Mouse (Mus musculus): ENCODE results near the gene Nfkb2. TPM values are rescaled to one million over a fixed set of nuclear protein-coding genes. Genes with fewer than 3 reads are reported as not detected.

The Nfkb2 gene
- polyA plus RNA-seq, 1 experiment from 2014 or later, result 4.2 TPM

GRCm38 (mm10) chr19:46312566-46312965 is 8.4 kb downstream of the Nfkb2 start:
- no peak overlapping the region for H3K27ac ChIP-seq (ENCODE audit: low read depth, low read length)
- H3K4me2 ChIP-seq (ENCODE audit: low read depth, low read length, severe bottlenecking), result no peak overlapping the region
- ATAC-seq (replicated peaks; ENCODE audit: low FRiP score) (no peak), DNase-seq (ENCODE audit: low spot score) (peak; percentile 46)
- H3K9ac ChIP-seq (ENCODE audit: low read length), result no peak overlapping the region
- 90% methylated on average over 21 of the region's 21 CpGs for WGBS
- peaks cover 57% of the 10 kb centered on the region for H3K27me3 ChIP-seq (ENCODE audit: control insufficient read depth, insufficient read depth, low read length)
- H3K4me3 ChIP-seq (ENCODE audit: low read depth, low read length), result no peak overlapping the region
- no peaks in the 10 kb centered on the region for H3K36me3 ChIP-seq (ENCODE audit: control insufficient read depth, insufficient read depth, low read length)
- H3K9me3 ChIP-seq (ENCODE audit: control insufficient read depth, low read length), result no peaks in the 10 kb centered on the region
- peaks cover 7% of the 10 kb centered on the region; the same call in 1 of the 2 replicates for H3K4me1 ChIP-seq (replicated peaks; ENCODE audit: control insufficient read depth, insufficient read depth, low read length)

- 87% methylated on average over 9 of the region's 9 CpGs for WGBS
- Histone ChIP-seq H3K4me3 (ENCODE audit: low read depth, low read length) (no peak overlapping the region), H3K9ac (ENCODE audit: low read length) (no peak overlapping the region), H3K9me3 (ENCODE audit: control insufficient read depth, low read length) (no peaks in the 10 kb centered on the region), H3K36me3 (ENCODE audit: control insufficient read depth, insufficient read depth, low read length) (no peaks in the 10 kb centered on the region), H3K27me3 (ENCODE audit: control insufficient read depth, insufficient read depth, low read length) (peaks cover 58% of the 10 kb centered on the region), H3K4me2 (ENCODE audit: low read depth, low read length, severe bottlenecking) (no peak overlapping the region), H3K4me1 (replicated peaks; ENCODE audit: control insufficient read depth, insufficient read depth, low read length) (peaks cover 13% of the 10 kb centered on the region; the same call in 1 of the 2 replicates), H3K27ac (ENCODE audit: low read depth, low read length) (no peak overlapping the region)
- no peak for ATAC-seq (replicated peaks; ENCODE audit: low FRiP score)
- peak; percentile 47 for DNase-seq (ENCODE audit: low spot score)
Measured at GRCm38 (mm10) chr19:46313116-46313515, 9.0 kb downstream of the Nfkb2 start.

GRCm38 (mm10) chr19:46313591-46313990 is 9.5 kb downstream of the Nfkb2 start:
- H3K27me3 ChIP-seq (ENCODE audit: control insufficient read depth, insufficient read depth, low read length), result peaks cover 58% of the 10 kb centered on the region
- no peak overlapping the region for H3K27ac ChIP-seq (ENCODE audit: low read depth, low read length)
- H3K4me1 ChIP-seq (replicated peaks; ENCODE audit: control insufficient read depth, insufficient read depth, low read length), result peaks cover 15% of the 10 kb centered on the region; the same call in 1 of the 2 replicates
- H3K9ac ChIP-seq (ENCODE audit: low read length), result no peak overlapping the region
- ATAC-seq (replicated peaks; ENCODE audit: low FRiP score), result no peak
- H3K4me3 ChIP-seq (ENCODE audit: low read depth, low read length), result no peak overlapping the region
- 67% methylated on average over 6 of the region's 6 CpGs for WGBS
- no peaks in the 10 kb centered on the region for H3K36me3 ChIP-seq (ENCODE audit: control insufficient read depth, insufficient read depth, low read length)
- no peak overlapping the region for H3K4me2 ChIP-seq (ENCODE audit: low read depth, low read length, severe bottlenecking)
- peak; percentile 43 for DNase-seq (ENCODE audit: low spot score)
- no peaks in the 10 kb centered on the region for H3K9me3 ChIP-seq (ENCODE audit: control insufficient read depth, low read length)

GRCm38 (mm10) chr19:46314151-46314601 is 10.1 kb downstream of the Nfkb2 start:
- Histone ChIP-seq H3K9me3 (ENCODE audit: control insufficient read depth, low read length) (no peaks in the 10 kb centered on the region), H3K4me3 (ENCODE audit: low read depth, low read length) (no peak overlapping the region), H3K4me2 (ENCODE audit: low read depth, low read length, severe bottlenecking) (no peak overlapping the region), H3K9ac (ENCODE audit: low read length) (no peak overlapping the region), H3K4me1 (replicated peaks; ENCODE audit: control insufficient read depth, insufficient read depth, low read length) (peaks cover 12% of the 10 kb centered on the region; the same call in 1 of the 2 replicates), H3K27ac (ENCODE audit: low read depth, low read length) (no peak overlapping the region), H3K27me3 (ENCODE audit: control insufficient read depth, insufficient read depth, low read length) (peaks cover 61% of the 10 kb centered on the region), H3K36me3 (ENCODE audit: control insufficient read depth, insufficient read depth, low read length) (no peaks in the 10 kb centered on the region)
- 6% methylated on average over 18 of the region's 18 CpGs for WGBS
- DNase-seq (ENCODE audit: low spot score) (peak; percentile 44), ATAC-seq (replicated peaks; ENCODE audit: low FRiP score) (no peak)

GRCm38 (mm10) chr19:46314872-46315742 is 11.0 kb downstream of the Nfkb2 start:
- Histone ChIP-seq H3K9ac (ENCODE audit: low read length) (no peak overlapping the region), H3K4me2 (ENCODE audit: low read depth, low read length, severe bottlenecking) (no peak overlapping the region), H3K4me1 (replicated peaks; ENCODE audit: control insufficient read depth, insufficient read depth, low read length) (peaks cover 12% of the 10 kb centered on the region; the same call in 1 of the 2 replicates), H3K4me3 (ENCODE audit: low read depth, low read length) (no peak overlapping the region), H3K36me3 (ENCODE audit: control insufficient read depth, insufficient read depth, low read length) (no peaks in the 10 kb centered on the region), H3K27ac (ENCODE audit: low read depth, low read length) (no peak overlapping the region), H3K27me3 (ENCODE audit: control insufficient read depth, insufficient read depth, low read length) (peaks cover 70% of the 10 kb centered on the region), H3K9me3 (ENCODE audit: control insufficient read depth, low read length) (no peaks in the 10 kb centered on the region)
- 42% methylated on average over 14 of the region's 14 CpGs for WGBS
- no peak for ATAC-seq (replicated peaks; ENCODE audit: low FRiP score)
- DNase-seq (ENCODE audit: low spot score), result peak; percentile 51

- no peaks in the 10 kb centered on the region for H3K36me3 ChIP-seq (ENCODE audit: control insufficient read depth, insufficient read depth, low read length)
- 52% methylated on average over 12 of the region's 12 CpGs for WGBS
- no peak overlapping the region for H3K4me2 ChIP-seq (ENCODE audit: low read depth, low read length, severe bottlenecking)
- DNase-seq (ENCODE audit: low spot score) (no peak), ATAC-seq (replicated peaks; ENCODE audit: low FRiP score) (no peak)
- peaks cover 13% of the 10 kb centered on the region; the same call in 1 of the 2 replicates for H3K4me1 ChIP-seq (replicated peaks; ENCODE audit: control insufficient read depth, insufficient read depth, low read length)
- no peak overlapping the region for H3K27ac ChIP-seq (ENCODE audit: low read depth, low read length)
- H3K9me3 ChIP-seq (ENCODE audit: control insufficient read depth, low read length), result no peaks in the 10 kb centered on the region
- peaks cover 76% of the 10 kb centered on the region for H3K27me3 ChIP-seq (ENCODE audit: control insufficient read depth, insufficient read depth, low read length)
- H3K9ac ChIP-seq (ENCODE audit: low read length), result no peak overlapping the region
- no peak overlapping the region for H3K4me3 ChIP-seq (ENCODE audit: low read depth, low read length)
Measured at GRCm38 (mm10) chr19:46315752-46316610, 11.9 kb downstream of the Nfkb2 start.

- Histone ChIP-seq H3K27me3 (ENCODE audit: control insufficient read depth, insufficient read depth, low read length) (peaks cover 77% of the 10 kb centered on the region), H3K4me3 (ENCODE audit: low read depth, low read length) (peak overlapping the region; percentile 34), H3K36me3 (ENCODE audit: control insufficient read depth, insufficient read depth, low read length) (no peaks in the 10 kb centered on the region), H3K9ac (ENCODE audit: low read length) (no peak overlapping the region), H3K27ac (ENCODE audit: low read depth, low read length) (no peak overlapping the region), H3K9me3 (ENCODE audit: control insufficient read depth, low read length) (no peaks in the 10 kb centered on the region), H3K4me1 (replicated peaks; ENCODE audit: control insufficient read depth, insufficient read depth, low read length) (peaks cover 22% of the 10 kb centered on the region), H3K4me2 (ENCODE audit: low read depth, low read length, severe bottlenecking) (peak overlapping the region; percentile 48)
- DNase-seq (ENCODE audit: low spot score) (peak; percentile 48), ATAC-seq (replicated peaks; ENCODE audit: low FRiP score) (no peak)
- 28% methylated on average over 15 of the region's 15 CpGs for WGBS
Measured at GRCm38 (mm10) chr19:46316846-46317545, 12.9 kb downstream of the Nfkb2 start.

- Histone ChIP-seq H3K4me2 (ENCODE audit: low read depth, low read length, severe bottlenecking) (peak overlapping the region; percentile 48), H3K9me3 (ENCODE audit: control insufficient read depth, low read length) (no peaks in the 10 kb centered on the region), H3K27me3 (ENCODE audit: control insufficient read depth, insufficient read depth, low read length) (peaks cover 77% of the 10 kb centered on the region), H3K36me3 (ENCODE audit: control insufficient read depth, insufficient read depth, low read length) (no peaks in the 10 kb centered on the region), H3K4me1 (replicated peaks; ENCODE audit: control insufficient read depth, insufficient read depth, low read length) (peaks cover 26% of the 10 kb centered on the region), H3K9ac (ENCODE audit: low read length) (no peak overlapping the region), H3K4me3 (ENCODE audit: low read depth, low read length) (peak overlapping the region; percentile 34), H3K27ac (ENCODE audit: low read depth, low read length) (no peak overlapping the region)
- no peak for ATAC-seq (replicated peaks; ENCODE audit: low FRiP score)
- DNase-seq (ENCODE audit: low spot score), result peak; percentile 58
- WGBS, result under 1% methylated on average over 43 of the region's 48 CpGs
Measured at GRCm38 (mm10) chr19:46317546-46317885, 13.4 kb downstream of the Nfkb2 start.
